Mouse (Mus musculus) myocyte (in vitro differentiated cells): ENCODE results near the gene Nrp1.

ENCODE experiments used
- CEBPB ChIP-seq: IDR thresholded peaks from 2 replicates; pipeline ENCODE4 v1.6.1; 2011; ENCODE audit warnings: mild to moderate bottlenecking, moderate library complexity; ENCODE audit not compliant: poor library complexity, insufficient read depth, severe bottlenecking
- E2F4 ChIP-seq: IDR thresholded peaks from one replicate; pipeline ENCODE4 v1.6.1; 2011; ENCODE audit warnings: mild to moderate bottlenecking, control low read depth, moderate library complexity; ENCODE audit not compliant: insufficient read depth
- MYOG ChIP-seq, 3 experiments: IDR thresholded peaks; one replicate each; pipeline ENCODE4 v1.6.1; 2011; ENCODE audit warnings: control low read depth in 2 of 3, low read depth in 2 of 3, mild to moderate bottlenecking in 2 of 3; ENCODE audit not compliant: insufficient read length in 2 of 3, control insufficient read depth in 1 of 3, insufficient read depth in 1 of 3
- POLR2A ChIP-seq: IDR thresholded peaks from one replicate; pipeline ENCODE4 v1.6.1; 2011; ENCODE audit warnings: low read depth, mild to moderate bottlenecking, control low read depth, moderate library complexity; ENCODE audit not compliant: insufficient read length
- POLR2AphosphoS2 ChIP-seq: IDR thresholded peaks from one replicate; pipeline ENCODE4 v1.6.1; 2011; ENCODE audit warnings: low read depth, control low read depth; ENCODE audit not compliant: insufficient read length
- SRF ChIP-seq: IDR thresholded peaks from one replicate; pipeline ENCODE4 v1.6.1; 2011; ENCODE audit warnings: low read depth; ENCODE audit not compliant: control insufficient read depth, insufficient read length
- TCF12 ChIP-seq: IDR thresholded peaks from one replicate; pipeline ENCODE4 v1.6.1; 2011; ENCODE audit warnings: mild to moderate bottlenecking, control low read depth; ENCODE audit not compliant: poor library complexity, insufficient read depth, severe bottlenecking
- USF1 ChIP-seq: IDR thresholded peaks from one replicate; pipeline ENCODE4 v1.6.1; 2011; ENCODE audit warnings: low read depth, mild to moderate bottlenecking, control low read depth, moderate library complexity

- no peak for TF ChIP-seq MYOG (IDR thresholded peaks at IDR 0.05; ENCODE audit: control insufficient read depth in 1 of 3, insufficient read depth in 1 of 3, insufficient read length in 2 of 3, low read depth in 2 of 3)
- TF ChIP-seq POLR2A, result no peak
- TF ChIP-seq USF1, result no peak
- no peak for TF ChIP-seq TCF12
- no peak for TF ChIP-seq E2F4
- no peak for TF ChIP-seq SRF
- no peak for TF ChIP-seq POLR2AphosphoS2
- TF ChIP-seq CEBPB, result no peak
Measured at GRCm38 (mm10) chr8:128525912-128526311, 167.5 kb downstream of the Nrp1 start.
